Mouse (Mus musculus) lung, postnatal 25 days (tissue): ENCODE measurements at regions not wholly inside any gene's neighbourhood (a gene's known extent, or its start where the extent isn't known, plus 50 kb on each side); places are given as distances from the start of the nearest gene placed in this dataset.
"Not testable (repeated sequence)": the region's sequence is repeated elsewhere in the genome, so short reads cannot be mapped to it uniquely, and the experiment has no call there.

Source experiments
- DNase-seq: peaks from one replicate; pipeline ENCODE4 v3.0.0; 2022; ENCODE audit warnings: low spot score

DNA sequence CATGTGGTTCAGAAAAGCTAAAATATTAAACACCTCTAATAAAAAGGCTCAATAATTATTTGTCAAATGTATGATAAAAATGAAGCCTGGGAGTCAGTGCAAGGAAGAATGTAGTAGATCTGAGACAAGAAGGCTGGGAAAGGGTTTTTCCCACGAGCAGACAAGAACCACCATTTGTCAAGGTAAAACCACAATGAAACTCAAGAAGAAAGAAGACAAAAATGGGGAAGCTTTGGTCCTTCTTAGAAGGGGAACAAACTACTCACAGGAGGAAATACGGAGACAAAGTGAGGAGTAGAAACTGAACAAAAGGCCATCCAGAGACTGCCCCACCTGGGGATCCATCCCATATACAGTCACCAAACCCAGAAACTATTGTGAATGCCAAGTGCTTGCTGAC lies 420.0 kb downstream of the Hs3st1 start:
- DNase-seq, result no peak

DNA sequence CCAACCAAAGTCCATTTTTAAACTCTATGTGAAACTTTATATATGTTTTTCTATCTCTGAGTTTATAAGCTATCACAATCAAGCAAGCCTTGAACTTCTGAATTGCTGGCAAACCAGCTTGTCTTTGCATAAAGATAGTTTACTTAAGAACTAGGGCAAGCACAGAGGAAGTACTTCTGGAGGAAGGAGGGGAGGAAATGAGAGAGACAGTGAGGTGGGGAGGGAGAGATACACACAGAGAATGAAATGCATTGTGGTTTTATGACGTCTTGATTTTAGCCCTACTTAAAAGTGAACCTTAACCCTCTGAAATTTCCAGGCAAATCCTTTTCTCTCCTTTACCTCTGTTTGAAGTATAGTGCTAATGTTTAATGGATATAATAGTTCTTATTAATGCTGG lies 421.0 kb downstream of the Hs3st1 start:
- DNase-seq, result no peak

DNA sequence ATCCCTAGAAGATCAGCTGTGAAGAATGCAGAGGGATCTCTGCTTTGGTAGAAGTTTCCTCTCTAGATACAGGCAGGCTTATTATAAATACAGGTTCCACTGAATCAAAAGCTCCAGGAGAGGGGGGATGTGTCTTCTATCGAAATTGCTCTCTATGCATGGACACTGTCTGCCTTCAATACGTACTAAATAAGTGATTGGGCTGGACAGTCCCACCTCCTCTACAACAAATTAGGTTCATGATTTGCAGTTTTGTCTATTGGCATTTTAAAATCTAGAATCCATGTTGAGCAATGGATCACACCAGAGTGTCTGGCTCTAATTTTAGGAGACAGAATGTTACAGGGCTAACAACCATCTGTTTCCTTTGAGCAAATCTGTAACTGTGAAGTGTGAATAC lies 429.9 kb downstream of the Hs3st1 start:
- DNase-seq, result no peak

DNA sequence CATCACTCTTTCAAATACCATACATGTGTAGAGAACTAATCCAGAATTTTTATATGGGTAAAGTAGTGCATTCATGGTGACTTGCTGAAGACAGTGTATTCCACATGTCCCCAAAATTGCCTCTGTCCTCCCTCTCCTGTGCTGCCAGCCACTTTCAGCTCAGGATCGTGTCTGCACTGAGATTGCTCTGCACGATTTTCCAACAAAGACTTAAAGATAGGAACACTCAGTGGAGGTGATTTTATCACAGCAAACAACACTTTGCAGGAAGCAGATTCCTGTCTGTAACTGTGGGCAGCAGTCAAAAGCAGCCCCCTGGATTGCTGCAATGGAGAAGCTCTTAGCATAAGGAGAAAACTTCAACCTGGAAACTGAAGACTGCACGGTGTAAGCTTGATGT lies 438.8 kb downstream of the Hs3st1 start:
- DNase-seq, result no peak

DNA sequence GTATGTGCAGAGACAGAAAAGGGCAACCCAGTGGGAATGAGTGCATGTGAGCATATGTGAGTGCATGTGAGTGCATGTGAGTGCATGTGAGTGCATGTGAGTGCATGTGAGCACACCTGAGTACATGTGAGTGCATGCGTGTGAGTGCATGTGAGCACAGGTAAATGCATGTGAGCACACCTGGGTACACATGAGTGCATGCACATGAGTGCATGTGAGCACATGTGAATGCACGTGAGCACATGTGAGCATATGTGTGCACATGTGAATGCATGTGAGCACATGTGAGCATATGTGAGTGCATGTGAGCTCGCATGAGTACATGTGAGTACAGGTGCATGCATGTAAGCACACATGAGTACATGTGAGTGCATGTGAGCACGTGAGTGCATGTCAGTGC lies 434.6 kb upstream of the Clnk start:
- no peak for DNase-seq

- no peak for DNase-seq
Observed at GRCm38 (mm10) chr5:39305794-39306193, 429.2 kb upstream of the Clnk start.

- DNase-seq, result no peak
Observed at GRCm38 (mm10) chr5:39292849-39293248, 416.2 kb upstream of the Clnk start.

GRCm38 (mm10) chr5:39281021-39281420 lies 404.4 kb upstream of the Clnk start:
- no peak for DNase-seq

DNA sequence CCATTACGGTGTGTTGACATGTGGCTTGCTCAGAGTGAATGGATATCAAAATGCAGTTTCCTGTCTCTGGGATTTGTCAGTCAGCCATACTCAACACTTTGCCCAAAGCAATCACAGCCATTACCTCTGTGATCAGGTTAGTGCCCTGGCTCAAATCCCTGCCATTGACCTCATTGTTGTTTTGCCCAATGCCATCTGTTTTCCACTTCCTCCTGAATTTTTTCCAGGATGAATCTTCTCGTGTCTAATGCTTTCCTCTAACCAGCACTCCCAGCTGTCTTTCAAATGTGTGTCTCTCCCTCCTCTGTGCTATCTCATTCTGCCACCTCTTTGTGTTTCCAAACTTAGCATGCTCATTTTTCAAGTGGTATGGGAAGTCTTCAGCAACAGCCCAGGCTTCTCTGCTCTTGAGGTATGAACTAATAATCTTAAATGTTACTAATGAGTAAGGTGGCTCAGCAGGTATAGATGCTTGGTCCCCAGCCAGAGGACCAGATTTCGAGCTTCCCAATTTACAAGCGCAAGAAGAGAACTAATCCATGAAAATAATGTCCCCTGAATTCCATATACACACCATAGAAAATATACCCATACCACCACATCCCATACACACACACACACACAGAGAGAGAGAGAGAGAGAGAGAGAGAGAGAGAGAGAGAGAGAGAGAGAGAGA lies 397.2 kb upstream of the Clnk start:
- no peak for DNase-seq

DNA sequence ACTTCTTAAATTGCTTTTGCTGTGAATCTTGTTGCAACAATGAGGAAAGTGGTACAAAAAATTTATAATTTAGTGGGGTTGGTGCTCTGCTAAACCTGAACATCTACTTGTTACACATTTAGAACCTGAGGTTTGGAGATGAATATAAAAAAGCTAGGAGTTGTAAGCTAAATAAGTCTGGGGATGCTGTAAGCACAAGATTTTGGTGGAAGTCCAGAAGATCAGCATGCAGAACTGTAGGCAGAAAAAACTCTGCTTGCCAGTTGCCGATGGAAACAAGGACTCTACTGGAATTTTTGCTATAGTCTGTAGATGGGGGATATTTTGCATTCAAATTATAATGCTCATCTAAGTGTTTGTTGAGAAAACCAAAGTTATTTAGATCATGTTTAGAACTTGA lies 390.5 kb upstream of the Clnk start:
- no peak for DNase-seq

DNA sequence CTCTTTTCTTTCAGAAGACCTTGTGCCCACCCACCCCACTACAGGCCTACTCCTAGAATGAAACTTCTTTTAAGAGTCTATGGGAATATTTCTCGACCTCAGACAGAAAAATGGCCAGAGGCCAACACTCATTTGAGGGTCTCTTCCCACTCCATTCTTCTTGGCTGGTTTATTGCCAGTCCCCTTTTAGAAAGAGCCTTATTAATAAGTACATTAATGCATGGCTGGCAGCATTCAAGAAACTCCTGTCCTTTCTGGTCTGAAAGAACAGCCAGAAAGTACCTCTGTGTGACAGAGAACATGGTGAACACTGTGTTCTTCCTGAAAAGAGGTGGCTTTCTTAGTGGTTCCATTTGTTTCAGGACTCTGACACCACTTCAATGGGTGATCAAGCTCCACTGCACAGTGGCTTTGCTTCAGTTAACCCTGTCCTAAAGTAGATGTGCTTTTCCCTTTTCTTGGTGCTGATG lies 384.1 kb upstream of the Clnk start:
- DNase-seq, result no peak

DNA sequence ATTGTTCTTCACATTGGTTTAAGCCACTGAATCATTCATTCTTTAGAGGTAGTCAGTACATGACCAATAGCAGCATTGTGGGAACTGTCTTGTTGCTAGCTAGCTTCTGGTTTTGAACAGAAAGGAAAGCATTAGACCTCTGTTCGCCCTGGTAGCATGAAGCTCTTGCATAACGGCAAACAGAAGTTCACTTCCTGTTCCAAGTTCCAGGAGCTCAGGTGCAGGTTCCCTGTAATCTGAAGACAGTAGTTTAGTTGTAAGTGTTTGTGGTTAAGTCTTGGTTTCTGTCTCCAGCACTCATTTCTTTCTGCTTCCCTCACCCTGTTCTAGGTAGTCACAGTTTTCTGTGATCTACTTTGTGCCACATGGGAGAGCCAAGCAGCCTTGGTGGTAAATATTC lies 381.1 kb upstream of the Clnk start:
- no peak for DNase-seq

DNA sequence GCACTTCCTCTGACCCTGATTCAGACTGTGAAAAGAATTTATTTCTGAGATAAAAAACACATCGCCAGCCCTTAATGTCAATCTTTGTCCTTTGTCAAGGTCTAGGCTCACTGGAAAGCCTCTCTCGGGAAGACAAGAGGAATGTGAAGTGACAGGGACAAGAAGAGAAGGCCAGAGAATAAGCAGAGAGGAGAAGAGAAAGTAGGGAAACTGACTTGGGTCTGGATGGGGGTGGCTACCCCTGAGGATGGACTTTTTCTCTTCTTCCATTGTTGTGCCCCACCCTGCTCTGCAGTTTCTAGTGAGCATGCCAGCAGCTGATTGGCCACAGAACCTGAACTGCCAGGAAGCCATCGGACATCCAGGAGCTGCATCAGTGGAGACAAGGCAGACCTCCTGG lies 375.6 kb upstream of the Clnk start:
- DNase-seq, result no peak

- DNase-seq, result no peak
Observed at GRCm38 (mm10) chr5:39251021-39251420, 374.4 kb upstream of the Clnk start.

DNA sequence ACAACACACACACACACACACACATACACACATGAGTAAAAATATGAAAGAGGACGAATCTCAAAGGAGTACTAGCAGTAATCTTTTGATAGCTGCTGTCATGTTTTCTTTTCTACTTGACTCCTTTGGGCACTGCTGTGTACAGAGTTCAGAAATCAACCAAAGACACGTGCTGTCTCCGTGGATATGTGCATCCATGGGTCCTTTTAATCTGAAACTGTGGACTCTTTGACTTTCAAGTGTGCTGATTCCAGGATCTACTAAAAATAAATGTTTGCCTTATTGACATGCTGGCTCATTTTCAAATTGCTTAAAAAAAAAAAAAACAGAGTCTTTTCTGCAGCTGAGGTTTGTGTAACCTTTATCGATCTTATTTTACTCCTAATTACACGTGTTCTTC lies 343.1 kb upstream of the Clnk start:
- DNase-seq, result no peak

GRCm38 (mm10) chr5:39216326-39216725 lies 339.7 kb upstream of the Clnk start:
- no peak for DNase-seq

DNA sequence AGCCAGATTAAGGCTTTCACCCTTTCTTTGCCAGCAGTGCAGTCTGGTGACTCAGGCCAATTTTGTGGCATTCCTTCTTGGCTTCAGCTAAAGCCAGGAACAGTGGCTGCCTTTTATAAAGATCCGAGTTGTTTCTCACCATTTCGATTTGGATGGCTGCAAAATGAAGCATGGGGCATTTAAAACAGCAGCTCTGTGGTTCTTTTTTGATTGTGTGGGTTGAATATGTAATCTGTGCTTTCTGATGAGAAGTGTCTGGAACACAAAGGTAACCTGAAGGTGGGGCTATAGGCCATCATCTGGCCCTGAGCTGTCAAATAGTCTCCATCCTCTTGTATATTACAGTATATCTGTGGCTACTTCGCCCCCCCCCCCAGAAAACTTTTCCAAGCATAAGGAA lies 338.4 kb upstream of the Clnk start:
- no peak for DNase-seq

DNA sequence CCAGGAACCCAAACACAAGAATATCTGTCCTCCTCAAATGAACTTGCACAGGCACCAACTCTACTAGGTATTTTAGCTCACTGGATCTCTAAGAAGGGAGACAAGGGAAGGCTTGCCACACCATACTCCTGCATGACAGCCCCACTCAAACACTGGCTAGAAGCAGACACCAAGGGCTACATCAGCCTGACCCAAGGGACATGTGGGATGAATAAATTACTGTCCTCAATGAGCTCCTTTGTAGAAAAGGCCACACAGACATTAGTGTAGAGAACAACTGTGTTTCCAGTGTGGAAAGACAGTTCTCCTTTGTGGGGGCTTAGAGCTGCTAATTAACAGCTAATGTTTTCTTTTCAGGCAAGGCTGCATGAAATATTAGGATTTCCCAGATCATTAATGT lies 335.9 kb upstream of the Clnk start:
- DNase-seq, result no peak

DNA sequence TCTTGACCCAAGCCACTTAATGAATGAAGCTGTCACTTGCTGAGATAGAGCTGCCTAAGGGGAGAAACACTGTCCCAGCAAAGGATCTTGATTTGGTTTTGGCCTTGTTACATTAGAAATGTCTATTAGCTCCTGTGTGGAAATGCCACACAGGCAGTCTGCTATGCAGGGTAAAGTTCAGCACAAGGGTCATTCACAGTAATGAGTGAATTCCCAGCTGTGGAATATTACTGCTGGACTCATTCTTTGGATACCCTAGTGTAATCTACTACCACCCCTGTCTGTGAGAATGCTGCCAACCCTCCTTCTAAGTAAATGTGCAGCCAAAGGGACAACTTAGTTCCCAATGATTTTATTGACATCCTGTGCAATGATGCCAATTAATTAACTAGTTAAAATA lies 322.2 kb upstream of the Clnk start:
- no peak for DNase-seq

DNA sequence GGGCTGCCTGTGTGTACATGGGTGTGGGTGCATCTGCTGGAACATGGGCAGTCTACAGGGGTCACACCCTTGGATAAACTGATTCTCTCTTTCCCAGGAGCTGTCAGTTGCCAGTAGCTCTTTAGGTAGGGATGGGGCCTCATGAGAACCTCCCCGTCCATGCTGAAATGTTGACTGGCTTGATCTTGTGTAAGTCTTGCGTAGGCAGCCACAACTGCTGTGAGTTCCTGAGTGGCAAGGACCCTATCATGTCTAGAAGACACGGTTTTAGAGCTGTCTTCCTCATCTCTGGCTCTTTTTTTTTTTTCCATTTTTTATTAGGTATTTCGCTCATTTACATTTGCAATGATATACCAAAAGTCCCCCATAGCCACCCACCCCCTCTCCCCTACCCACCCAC lies 314.5 kb upstream of the Clnk start:
- not testable (repeated sequence) for DNase-seq

DNA sequence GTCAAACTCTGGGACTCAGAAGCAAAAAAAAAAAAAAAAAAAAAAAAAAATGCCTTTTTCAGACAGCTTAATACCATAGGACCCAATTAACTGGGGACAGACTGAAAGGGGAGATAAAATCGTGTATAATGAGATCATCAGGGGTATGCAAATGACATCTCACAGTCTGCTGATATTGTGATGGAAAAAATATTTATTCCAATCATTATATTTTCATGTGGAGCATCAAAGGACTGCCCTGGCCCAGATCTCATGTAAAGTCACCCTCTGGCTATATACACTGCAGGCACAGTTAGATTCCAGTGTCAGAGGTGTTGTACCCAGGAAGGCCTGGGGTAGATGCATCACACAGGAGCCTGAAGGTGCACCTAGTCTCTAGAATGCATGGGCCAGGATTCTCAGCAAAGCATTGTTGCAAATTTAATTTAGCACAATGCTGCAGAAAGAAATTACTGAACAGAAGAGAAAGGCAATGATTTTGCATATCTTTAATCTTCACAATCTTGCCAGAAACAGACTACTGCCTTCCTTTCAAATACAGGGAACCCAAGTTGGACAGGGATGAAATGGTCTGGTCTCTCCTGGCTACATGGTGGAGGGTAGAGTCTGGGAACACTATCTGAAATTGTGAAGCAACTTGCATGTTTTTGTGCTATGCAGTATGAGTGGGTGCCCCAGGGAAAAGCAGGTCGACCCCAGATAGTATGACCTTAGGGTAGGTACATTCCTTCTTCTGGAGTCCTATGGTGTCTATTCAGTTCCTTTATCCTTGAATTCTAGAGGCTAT lies 305.2 kb upstream of the Clnk start:
- DNase-seq, result no peak

DNA sequence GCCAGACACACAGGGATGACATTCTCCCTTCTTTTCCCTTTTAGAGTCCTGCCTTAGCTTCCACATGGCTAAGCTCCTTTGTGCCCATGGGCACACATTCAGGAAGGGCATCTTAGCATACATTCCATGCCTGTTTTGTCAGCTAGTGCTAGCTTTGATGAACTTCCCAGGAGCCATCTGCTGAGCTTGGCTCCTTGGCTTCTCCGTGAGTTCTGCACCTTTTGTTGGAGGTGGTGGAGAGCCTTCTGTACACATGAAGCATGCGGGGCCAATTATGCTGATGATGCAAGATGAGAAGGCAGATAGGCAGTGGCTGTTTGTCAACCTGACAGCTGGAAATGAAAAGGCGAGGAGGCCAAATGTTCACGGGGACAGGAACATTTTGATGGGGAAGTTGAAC lies 304.4 kb upstream of the Clnk start:
- DNase-seq, result no peak

DNA sequence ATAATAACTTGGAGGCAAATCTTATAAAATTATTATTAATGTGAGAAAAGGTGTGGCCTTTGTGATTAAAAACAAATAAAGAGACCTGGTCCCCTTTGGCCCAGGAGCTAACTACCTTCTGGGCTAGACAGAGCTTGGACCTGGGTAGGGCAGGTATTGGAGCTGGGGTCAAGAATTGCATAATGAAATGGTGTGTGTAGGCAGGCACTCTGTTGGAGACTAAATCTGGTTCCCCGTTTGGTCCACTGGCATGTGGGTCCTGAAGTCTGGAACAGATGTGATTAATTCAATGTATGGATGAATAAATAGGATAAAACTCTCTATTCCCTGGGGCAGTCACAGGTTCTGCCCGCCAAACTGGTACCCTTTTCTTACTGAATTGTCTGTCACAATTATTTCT lies 301.3 kb upstream of the Clnk start:
- DNase-seq, result no peak

DNA sequence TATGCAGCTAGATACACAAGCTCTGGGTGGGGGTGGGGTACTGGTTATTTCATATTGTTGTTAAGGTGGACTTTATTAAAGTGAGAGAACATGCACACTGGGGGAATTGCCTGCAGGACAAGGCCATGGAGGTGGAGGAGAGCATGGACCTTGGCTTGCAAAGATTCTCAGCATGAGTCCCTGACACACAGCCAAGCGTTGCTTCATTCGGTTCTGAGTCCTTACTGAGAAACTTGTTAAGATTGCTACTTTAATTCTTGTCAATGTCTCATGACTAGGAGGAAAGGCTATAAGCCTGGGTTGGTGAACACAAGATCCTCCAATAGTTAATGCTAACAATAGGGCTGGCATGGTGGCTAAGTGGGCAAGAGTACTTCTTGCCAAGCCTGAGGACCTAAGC lies 300.3 kb upstream of the Clnk start:
- DNase-seq, result no peak
